Comparison of ENCODE assay signal across 25 mouse cellular contexts in the genomic region with DNA sequence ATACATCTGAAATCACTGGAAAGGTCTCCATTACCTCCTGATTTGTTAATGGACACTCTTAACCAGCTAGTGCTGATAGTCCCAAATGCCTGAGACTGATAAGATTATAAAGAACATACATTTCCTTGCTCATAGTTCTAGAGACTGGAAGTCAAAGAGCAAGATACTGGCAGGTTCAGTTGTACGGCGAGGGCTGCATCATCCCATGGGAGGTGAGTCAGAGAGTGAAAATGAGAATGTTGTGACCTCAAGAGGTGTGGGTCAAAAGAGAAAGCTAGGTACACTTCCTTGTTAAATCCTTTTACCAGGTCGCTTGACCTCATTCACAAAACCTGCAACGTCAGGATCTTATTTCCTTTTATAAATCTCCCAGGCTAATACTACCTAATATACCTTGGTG.
"Had no signal": no experiment of that assay in that cellular context is flagged by ENCODE, and none has a peak within 500 bp of the region (broad histone marks: within the 10 kb centered on the region; RNA-seq: fewer than 3 reads in every experiment).

No protein-coding gene starts in this region.

- H3K4me3 ChIP-seq: heart, adult 2 months; heart, embryonic 13.5 days; heart, embryonic 15.5 days; hindbrain, embryonic 13.5 days; hindbrain, embryonic 15.5 days; kidney, embryonic 15.5 days; layer of hippocampus, adult 2 months; left cerebral cortex, adult 2 months; limb, embryonic 10.5 days; limb, embryonic 12.5 days had no signal

- H3K27me3 ChIP-seq: heart, embryonic 13.5 days; heart, embryonic 15.5 days; hindbrain, embryonic 13.5 days; hindbrain, embryonic 15.5 days; kidney, embryonic 15.5 days; limb, embryonic 12.5 days had no signal

- H3K4me1 ChIP-seq: heart, embryonic 15.5 days; hindbrain, embryonic 13.5 days; hindbrain, embryonic 15.5 days had no signal

- H3K4me2 ChIP-seq: heart, embryonic 11.5 days; heart, embryonic 13.5 days; heart, embryonic 15.5 days; hindbrain, embryonic 13.5 days; hindbrain, embryonic 15.5 days; kidney, embryonic 15.5 days; limb, embryonic 12.5 days; liver, embryonic 11.5 days had no signal

- H3K27ac ChIP-seq: heart, adult 2 months; heart, embryonic 13.5 days; heart, embryonic 15.5 days; hindbrain, embryonic 13.5 days; hindbrain, embryonic 15.5 days; hindbrain, postnatal 0 days; kidney, embryonic 15.5 days; kidney, postnatal 0 days; layer of hippocampus, adult 2 months; left cerebral cortex, adult 2 months; limb, embryonic 10.5 days; limb, embryonic 12.5 days had no signal

- DNase-seq: gastrocnemius, postnatal 14 days; gastrocnemius, postnatal 36 days; heart, adult 11 months; heart, adult 2 months; heart, postnatal 14 days; heart, postnatal 36 days; kidney, adult 11 months; kidney, adult 2 months; kidney, adult 9 months; kidney, postnatal 14 days; kidney, postnatal 4 days; liver had no signal

- H3K9me3 ChIP-seq: heart, embryonic 13.5 days; heart, embryonic 15.5 days; hindbrain, embryonic 13.5 days; hindbrain, embryonic 15.5 days; kidney, embryonic 15.5 days; limb, embryonic 10.5 days; limb, embryonic 12.5 days had no signal

- H3K9ac ChIP-seq: heart, embryonic 13.5 days; heart, embryonic 15.5 days; hindbrain, embryonic 13.5 days; hindbrain, embryonic 15.5 days; kidney, embryonic 15.5 days; limb, embryonic 12.5 days had no signal

- ATAC-seq: hindbrain, postnatal 0 days had no signal

- H3K36me3 ChIP-seq: heart, embryonic 13.5 days; heart, embryonic 15.5 days; hindbrain, embryonic 13.5 days; hindbrain, embryonic 15.5 days; kidney, embryonic 15.5 days; limb, embryonic 10.5 days; limb, embryonic 12.5 days had no signal
